Mouse (Mus musculus) CD4-positive, CD25-positive, alpha-beta regulatory T cell, adult 2 months (primary cell): Measurements from ENCODE around the gene Arhgap4.

ENCODE experiments used
- DNase-seq: peaks from one replicate; pipeline ENCODE4 v3.0.0-alpha.2; 2012; ENCODE audit warnings: low read depth, low spot score

The Arhgap4 gene

GRCm38 (mm10) chrX:73854326-73855086, 67.2 kb downstream of the Arhgap4 start:
- DNase-seq = no peak
